Mouse (Mus musculus) CD8-positive naive resting alpha-beta T cell, adult 2 months (primary cell): ENCODE results near the gene Gucy1b2.

ENCODE experiments used
- DNase-seq, 2 experiments: peaks; one replicate each; pipeline ENCODE4 v3.0.0; 2022; ENCODE audit warnings: low read depth in 2 of 2, low spot score in 2 of 2

Gucy1b2 gene

GRCm38 (mm10) chr14:62456239-62456747 lies at the start of gene Gucy1b2:
Gene Gucy1b2 (minus strand): TSS chr14:62456289.
- DNase-seq, result no peak

- no peak for DNase-seq
Measured at GRCm38 (mm10) chr14:62497391-62497790, 41.3 kb upstream of the Gucy1b2 start.

GRCm38 (mm10) chr14:62496501-62496900 lies 40.4 kb upstream of the Gucy1b2 start:
- DNase-seq, result no peak

GRCm38 (mm10) chr14:62493456-62493855 lies 37.4 kb upstream of the Gucy1b2 start:
- DNase-seq, result no peak

DNA sequence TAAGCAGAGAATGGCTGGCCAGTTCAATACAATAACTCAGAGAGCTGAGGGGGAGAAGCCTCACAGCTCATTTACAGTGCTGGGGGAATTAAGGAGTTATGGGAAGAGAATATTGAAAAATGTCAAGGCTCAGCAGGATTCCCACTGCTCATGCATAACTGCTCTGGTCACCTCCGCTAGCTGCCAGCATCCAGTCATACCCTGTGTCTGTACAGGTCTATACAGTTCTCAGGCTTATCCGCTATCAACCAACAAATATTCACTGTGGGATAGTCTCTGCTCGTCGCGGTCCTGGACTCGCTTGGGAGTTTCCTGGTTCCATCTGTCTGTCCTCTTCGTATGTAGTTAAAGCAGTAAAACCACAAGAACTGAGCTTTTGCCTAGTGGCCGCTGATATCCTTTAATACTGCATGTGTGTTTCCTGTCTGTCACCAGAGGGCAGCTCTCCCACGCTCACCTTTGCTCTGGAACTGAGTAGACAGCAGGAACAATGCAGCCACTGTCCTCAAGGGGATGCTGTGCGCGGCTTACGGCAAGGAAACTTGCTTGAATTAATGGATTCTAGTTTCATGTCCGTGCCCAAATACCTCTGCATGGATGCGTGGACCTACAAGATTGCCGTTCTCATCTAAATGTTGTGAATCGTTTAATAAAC lies 36.2 kb upstream of the Gucy1b2 start:
- no peak for DNase-seq

DNA sequence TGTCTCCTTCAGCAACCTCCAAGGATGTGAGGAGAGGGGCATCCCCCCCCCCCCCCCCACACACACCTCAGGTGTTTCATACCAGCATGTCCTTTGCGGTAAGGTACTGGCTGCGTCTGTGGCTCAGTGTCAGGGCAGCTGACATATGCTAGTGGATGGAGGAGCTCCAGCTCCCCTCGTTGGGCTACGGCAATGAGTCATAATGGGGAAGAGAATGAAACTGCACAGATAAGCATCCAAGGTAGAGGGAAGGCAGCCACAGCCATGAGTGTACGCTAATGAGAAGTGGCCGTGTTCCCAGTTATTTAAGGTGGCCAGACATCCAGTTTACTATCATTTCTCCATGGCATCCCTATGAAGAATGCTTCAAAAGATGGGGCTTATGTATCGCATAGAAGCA lies 32.2 kb upstream of the Gucy1b2 start:
- DNase-seq, result no peak

DNA sequence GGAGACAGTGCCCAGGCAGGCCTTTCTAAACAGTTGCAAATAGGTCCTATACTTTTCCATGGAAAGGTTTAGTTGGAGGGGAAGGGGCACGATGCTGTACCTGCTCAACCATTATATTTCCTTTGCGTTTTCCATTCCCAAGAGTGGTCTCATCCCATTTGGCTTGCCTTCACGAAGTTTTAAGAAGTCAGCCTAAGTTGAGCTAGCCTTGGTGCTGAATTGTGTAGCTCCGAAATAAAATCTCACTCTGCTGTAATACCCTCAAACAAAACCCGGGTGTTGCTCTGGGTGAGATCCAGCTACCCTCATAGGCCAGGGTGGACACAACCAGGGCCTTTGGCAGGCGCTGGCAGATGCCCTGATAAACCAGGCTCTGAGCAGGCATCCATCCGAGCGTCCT lies 25.3 kb upstream of the Gucy1b2 start:
- DNase-seq, result no peak

DNA sequence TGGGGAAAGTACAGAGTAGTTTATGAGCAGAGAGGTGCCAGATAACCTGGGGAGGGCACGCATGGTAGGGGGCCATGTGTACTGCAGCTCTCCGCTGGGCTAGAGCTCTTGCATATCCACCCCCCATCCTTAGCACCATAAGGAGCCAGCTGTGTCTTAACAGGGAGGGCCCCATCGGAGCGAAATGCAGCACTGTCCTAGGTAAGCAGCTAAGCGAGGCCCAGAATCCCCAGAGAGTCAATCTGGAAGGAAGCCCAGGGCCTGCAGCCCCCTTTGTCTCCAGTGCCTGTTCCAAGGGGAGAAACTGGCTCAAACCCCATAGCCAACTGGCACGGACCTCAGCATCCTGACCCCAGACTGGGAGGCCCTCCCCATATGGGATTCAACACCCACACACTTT lies 23.3 kb upstream of the Gucy1b2 start:
- no peak for DNase-seq

DNA sequence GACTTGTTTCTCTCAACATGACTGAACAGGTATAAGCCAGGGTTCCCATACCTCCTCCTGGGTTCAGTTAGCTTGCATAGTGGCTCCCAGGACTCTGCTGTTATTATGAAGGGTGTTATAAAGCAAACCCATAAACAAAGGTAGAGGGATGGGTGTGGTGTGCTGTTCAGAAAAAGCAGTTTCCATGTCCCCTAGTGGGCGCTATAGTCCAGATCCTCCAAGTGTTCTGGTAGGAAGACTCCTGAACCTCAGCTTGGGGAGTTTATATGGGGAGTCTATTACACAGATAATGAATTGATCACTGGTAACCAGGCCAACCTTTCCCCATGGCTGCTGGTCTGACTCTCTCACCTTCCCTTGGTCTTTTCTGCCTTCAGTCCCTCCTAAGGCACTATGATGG lies 18.4 kb upstream of the Gucy1b2 start:
- DNase-seq, result no peak

DNA sequence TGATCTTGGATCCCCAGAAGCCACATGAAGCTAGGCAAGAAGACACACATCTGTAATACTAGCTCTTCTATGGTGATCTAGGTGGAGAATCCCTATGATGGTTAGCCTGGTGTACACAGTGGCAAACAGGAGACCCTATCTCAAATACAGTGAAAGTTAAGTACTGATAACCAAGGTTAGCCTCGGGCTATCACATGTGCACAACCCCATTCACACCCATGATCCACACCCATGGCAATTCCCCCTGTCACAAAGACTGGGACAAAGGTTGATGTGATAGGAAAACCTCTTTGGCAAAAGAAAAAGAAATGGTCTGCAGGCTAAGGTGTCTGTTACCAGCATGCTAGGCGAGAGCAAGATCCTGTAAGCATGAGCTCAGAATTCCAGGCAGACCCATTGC lies 16.0 kb upstream of the Gucy1b2 start:
- DNase-seq, result no peak

DNA sequence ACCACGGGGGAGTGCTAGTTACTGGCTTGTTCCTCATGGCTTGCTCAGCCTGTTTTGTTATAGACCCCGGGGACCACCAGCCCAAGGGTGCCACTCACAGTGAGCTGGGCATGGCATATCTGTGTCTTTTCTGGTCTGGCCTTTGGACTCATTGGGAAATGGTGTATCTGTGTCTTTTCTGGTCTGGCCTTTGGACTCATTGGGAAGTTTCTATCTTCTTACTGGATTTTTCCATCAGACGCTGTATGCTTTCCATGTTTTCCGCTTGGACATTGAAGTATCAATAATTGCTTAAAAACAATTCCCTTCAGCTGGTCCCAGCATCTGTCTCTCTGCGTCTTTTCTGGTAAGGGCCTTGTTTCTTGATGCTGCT lies 12.7 kb upstream of the Gucy1b2 start:
- no peak for DNase-seq

DNA sequence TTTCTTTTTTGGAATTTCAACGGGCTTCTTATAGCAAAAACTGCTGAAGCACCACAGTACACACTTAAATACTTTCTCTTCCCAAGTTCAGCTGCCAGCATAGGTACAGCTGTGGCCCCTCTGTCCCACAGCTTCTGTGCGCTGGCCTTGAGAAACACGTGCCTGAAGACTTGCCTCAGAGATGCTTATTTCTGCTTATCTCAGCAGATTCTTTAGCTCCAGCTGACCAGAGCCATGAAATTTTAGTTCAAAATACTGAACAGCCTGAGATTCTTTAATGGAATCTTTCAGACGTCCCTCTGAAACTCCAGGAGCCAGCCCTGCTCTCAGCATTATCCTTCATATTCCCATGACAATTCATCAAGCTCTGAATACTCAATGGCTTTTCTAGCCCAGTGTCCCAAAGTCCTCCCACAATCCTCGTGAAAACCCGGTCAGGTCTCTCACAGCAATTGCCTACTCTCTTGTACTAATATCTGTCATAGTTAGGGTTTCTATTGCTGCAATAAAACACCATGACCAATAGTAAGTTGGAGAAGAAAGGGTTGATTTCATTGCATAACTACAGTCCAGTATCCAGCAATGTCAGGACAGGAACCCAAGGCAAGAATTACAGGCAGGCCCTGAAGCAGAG lies 12.1 kb upstream of the Gucy1b2 start:
- DNase-seq, result no peak

DNA sequence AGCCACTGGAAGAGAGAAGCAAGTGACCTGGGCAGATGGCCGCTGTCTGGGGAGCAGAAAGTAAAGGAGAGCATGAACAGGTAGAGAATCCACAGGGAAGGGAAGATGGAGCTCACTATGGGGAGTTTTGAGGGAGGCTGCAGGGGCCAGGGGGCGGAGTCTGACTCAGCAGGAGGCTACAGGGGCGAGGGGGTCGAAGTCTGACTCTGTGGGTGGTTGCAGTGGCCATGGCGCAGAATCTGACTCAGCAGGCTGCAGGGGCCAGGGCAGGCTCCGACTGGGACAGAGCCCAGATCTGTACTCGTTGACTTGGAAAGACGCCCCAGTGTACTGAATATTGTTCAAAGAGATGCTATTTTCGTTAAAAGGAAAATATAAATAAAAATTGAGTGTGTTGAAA lies 8.9 kb upstream of the Gucy1b2 start:
- DNase-seq, result no peak

- DNase-seq, result no peak
Measured at GRCm38 (mm10) chr14:62459541-62459940, 3.5 kb upstream of the Gucy1b2 start.

GRCm38 (mm10) chr14:62457420-62458181 lies 1.5 kb upstream of the Gucy1b2 start:
- peak; percentile 34 to 59 for DNase-seq

DNA sequence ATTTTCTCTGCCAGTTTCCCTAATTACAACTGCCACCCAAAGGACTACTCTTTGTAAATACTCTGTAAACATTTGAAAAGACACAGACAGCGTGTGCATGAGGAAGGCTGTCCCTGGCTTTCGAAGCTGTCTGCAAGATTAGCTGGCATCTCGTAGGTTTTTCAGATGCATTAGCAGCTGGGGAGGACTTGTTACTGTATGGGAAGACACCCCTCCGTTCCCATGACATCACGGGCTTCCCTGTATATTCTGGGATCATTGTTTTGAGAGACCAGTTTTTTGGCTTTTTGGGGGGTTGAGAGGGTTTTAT lies 564 bp downstream of the Gucy1b2 start:
- DNase-seq, result no peak

- no peak for DNase-seq
Measured at GRCm38 (mm10) chr14:62454760-62455569, 1.1 kb downstream of the Gucy1b2 start.

GRCm38 (mm10) chr14:62454136-62454535 lies 2.0 kb downstream of the Gucy1b2 start:
- DNase-seq, result no peak

DNA sequence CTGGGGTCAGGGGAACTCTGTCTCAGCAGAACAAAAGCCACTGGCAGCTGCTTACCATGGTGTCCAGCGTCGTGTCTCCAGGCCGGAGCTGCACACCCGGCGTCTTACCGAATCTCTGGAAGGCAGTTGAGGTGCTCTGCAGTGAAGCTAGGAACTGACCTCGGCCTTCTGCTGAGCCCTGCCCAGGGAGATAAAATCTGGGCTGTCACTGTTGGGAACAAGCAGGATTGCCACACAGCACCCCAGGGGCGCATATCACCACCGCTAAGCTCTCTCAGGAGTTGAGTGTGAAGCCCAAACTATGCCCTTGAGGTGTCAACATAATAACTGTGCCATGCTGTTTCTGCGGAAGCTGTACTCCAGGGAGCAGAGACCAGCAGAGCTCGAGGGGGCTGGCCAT lies 2.8 kb downstream of the Gucy1b2 start:
- no peak for DNase-seq

GRCm38 (mm10) chr14:62450706-62451105 lies 5.4 kb downstream of the Gucy1b2 start:
- DNase-seq, result no peak

GRCm38 (mm10) chr14:62447214-62447548 lies 8.9 kb downstream of the Gucy1b2 start:
- DNase-seq, result no peak
